Mouse (Mus musculus): ENCODE results near the gene Scnn1a. TPM values are rescaled to one million over a fixed set of nuclear protein-coding genes. Genes with fewer than 3 reads are reported as not detected.
A peak's percentile ranks its signal among the peaks of the same experiment; 100 is the strongest.

The Scnn1a gene
- polyA plus RNA-seq, 1 experiment, result 11.9 TPM

DNA sequence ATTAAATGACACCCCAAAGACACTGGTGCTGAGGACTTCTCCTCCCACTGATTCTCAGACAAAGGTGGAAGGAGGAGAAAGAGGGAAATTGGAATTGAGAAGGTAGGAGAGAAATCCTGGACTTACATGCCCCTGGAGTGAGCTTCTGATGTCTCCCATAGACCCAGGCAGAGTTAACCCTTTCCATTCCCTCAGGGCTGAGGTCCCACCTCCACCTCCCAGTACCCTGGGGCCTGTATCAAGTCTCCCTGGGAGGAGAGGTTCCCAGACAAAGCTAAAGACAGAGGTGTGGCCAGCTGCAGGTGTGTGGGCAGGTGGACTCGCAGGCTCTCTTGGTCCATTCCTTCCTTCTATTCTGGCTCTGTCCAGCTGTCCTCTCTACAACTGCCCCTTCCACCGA is 61.6 kb downstream of the Scnn1a start:
- Histone ChIP-seq H3K4me1 (ENCODE audit: control insufficient read depth, insufficient read depth, insufficient read length, low read length) (peaks cover 38% of the 10 kb centered on the region), H3K36me3 (ENCODE audit: control insufficient read depth, insufficient read depth, low read length) (peaks cover 5% of the 10 kb centered on the region; the same call in 1 of the 2 replicates), H3K27ac (ENCODE audit: insufficient read depth, low read depth, low read length) (no peak overlapping the region), H3K4me3 (ENCODE audit: low read depth, low read length) (no peak overlapping the region), H3K27me3 (ENCODE audit: control insufficient read depth, insufficient read depth, low read length) (no peaks in the 10 kb centered on the region)
- WGBS, result 55% methylated on average over 2 of the region's 2 CpGs
- TF ChIP-seq POLR2A (IDR thresholded peaks at IDR 0.05; ENCODE audit: low read depth, low read length) (no peak), CTCF (IDR thresholded peaks at IDR 0.05; ENCODE audit: extremely low read depth, insufficient read length, insufficient replicate concordance, low read depth, low read length) (no peak)

DNA sequence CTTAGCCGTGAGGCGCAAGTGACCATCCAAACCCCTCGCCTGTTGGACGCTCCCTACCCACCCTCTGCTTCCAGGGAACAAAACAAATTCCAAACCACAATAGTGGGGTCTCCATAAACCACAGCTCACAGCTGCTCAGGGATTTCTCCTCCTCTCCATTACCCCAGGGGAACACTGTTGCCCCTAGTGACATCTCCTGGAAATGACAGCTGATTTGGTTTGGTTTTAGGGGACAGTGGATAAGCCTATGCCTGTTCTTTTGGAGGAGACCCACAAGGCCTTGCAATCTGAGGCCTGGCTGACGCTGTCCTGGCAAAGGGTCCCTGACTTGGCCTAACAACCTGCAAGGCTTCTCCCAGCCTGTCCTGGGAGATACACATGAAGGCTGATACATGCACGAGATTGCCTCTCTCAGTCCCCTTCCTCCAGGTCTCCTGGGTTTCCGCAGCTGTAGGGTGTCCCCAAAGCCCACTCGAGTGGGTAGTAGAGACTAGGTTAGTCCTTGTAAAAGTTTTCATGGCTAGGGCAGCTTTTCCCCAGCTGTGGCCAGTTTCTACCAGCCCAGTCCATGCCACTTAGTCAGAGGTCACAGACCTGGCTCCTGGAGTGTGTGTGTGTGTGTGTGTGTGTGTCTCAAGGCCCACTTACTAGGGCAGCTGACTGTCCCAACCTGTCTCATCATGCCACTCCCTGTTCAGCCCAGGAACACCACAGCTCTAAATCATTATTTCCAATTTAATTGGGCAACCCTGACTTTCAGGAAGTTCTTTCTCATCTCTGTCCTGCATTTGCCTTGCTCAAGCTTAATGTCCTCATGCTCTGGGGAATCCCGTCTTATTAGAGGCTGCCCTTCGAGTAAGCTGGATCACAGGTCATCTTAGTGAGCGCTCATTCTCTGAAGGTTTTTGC is 64.9 kb downstream of the Scnn1a start:
- no peaks in the 10 kb centered on the region for H3K36me3 ChIP-seq (ENCODE audit: control insufficient read depth, insufficient read depth, low read length)
- TF ChIP-seq CTCF (IDR thresholded peaks at IDR 0.05; ENCODE audit: extremely low read depth, insufficient read length, insufficient replicate concordance, low read depth, low read length) (peak; percentile 35; the same call in 1 of the 2 replicates), POLR2A (IDR thresholded peaks at IDR 0.05; ENCODE audit: low read depth, low read length) (no peak)
- H3K4me3 ChIP-seq (ENCODE audit: low read depth, low read length), result no peak overlapping the region
- H3K27me3 ChIP-seq (ENCODE audit: control insufficient read depth, insufficient read depth, low read length), result no peaks in the 10 kb centered on the region
- 81% methylated on average over 11 of the region's 11 CpGs for WGBS
- H3K27ac ChIP-seq (ENCODE audit: insufficient read depth, low read depth, low read length), result no peak overlapping the region
- H3K4me1 ChIP-seq (ENCODE audit: control insufficient read depth, insufficient read depth, insufficient read length, low read length), result peaks cover 22% of the 10 kb centered on the region

GRCm38 (mm10) chr6:125386080-125386479 is 65.6 kb downstream of the Scnn1a start:
- Histone ChIP-seq H3K27me3 (ENCODE audit: control insufficient read depth, insufficient read depth, low read length) (no peaks in the 10 kb centered on the region), H3K36me3 (ENCODE audit: control insufficient read depth, insufficient read depth, low read length) (no peaks in the 10 kb centered on the region), H3K27ac (ENCODE audit: insufficient read depth, low read depth, low read length) (no peak overlapping the region), H3K4me1 (ENCODE audit: control insufficient read depth, insufficient read depth, insufficient read length, low read length) (peaks cover 16% of the 10 kb centered on the region; the same call in 1 of the 2 replicates), H3K4me3 (ENCODE audit: low read depth, low read length) (no peak overlapping the region)
- TF ChIP-seq POLR2A (IDR thresholded peaks at IDR 0.05; ENCODE audit: low read depth, low read length), result no peak
- TF ChIP-seq CTCF (IDR thresholded peaks at IDR 0.05; ENCODE audit: extremely low read depth, insufficient read length, insufficient replicate concordance, low read depth, low read length), result no peak
- 43% methylated on average over 6 of the region's 6 CpGs for WGBS

DNA sequence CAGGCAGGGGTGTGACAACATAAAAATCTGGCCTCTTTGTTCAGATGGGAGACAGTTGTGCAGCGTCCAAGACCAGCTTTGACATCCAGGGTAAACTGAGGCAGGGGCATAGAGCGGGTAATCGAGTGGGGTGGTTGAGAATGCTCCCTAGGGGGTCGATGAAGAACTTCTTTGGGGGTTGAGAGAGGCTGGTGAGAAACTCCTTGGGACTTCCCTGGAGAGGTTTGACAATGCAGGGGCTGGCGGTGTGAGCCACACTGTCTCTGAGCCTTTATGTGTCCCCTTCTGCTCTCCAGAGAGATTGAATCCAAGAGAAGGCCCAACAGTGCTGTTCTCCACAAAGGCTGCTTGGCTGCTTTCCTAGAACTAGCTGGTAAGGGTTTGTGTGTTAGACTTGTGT is 69.4 kb downstream of the Scnn1a start:
- no peaks in the 10 kb centered on the region for H3K27me3 ChIP-seq (ENCODE audit: control insufficient read depth, insufficient read depth, low read length)
- peaks cover 11% of the 10 kb centered on the region; the same call in 1 of the 2 replicates for H3K4me1 ChIP-seq (ENCODE audit: control insufficient read depth, insufficient read depth, insufficient read length, low read length)
- WGBS, result 87% methylated on average over 5 of the region's 5 CpGs
- H3K36me3 ChIP-seq (ENCODE audit: control insufficient read depth, insufficient read depth, low read length), result no peaks in the 10 kb centered on the region
- no peak overlapping the region for H3K27ac ChIP-seq (ENCODE audit: insufficient read depth, low read depth, low read length)
- TF ChIP-seq POLR2A (IDR thresholded peaks at IDR 0.05; ENCODE audit: low read depth, low read length) (no peak), CTCF (IDR thresholded peaks at IDR 0.05; ENCODE audit: extremely low read depth, insufficient read length, insufficient replicate concordance, low read depth, low read length) (no peak)
- no peak overlapping the region for H3K4me3 ChIP-seq (ENCODE audit: low read depth, low read length)

Other genes starting within 250 kb of the Scnn1a start
- gene Chd4, start 224.7 kb upstream of the Scnn1a start, polyA plus RNA-seq (2012; rRNA removed), result 39.9 and 64.3 TPM in 2 replicates
- 6.5 and 7.8 TPM in 2 replicates for gene Nop2, start 188.8 kb upstream of the Scnn1a start, polyA plus RNA-seq (2012; rRNA removed)
- 7.0 and 13.0 TPM in 2 replicates for gene Iffo1, start 175.4 kb upstream of the Scnn1a start, polyA plus RNA-seq (2012; rRNA removed)
- gene Gapdh, start 154.2 kb upstream of the Scnn1a start, polyA plus RNA-seq (2012; rRNA removed), result 2,785 and 3,321 TPM in 2 replicates
- 24.3 and 53.4 TPM in 2 replicates for gene Ncapd2, start 129.0 kb upstream of the Scnn1a start, polyA plus RNA-seq (2012; rRNA removed)
- gene Mrpl51, start 128.9 kb upstream of the Scnn1a start, polyA plus RNA-seq (2012; rRNA removed), result 41.6 and 62.7 TPM in 2 replicates
- gene Vamp1, start 105.1 kb upstream of the Scnn1a start, polyA plus RNA-seq (2012; rRNA removed), result 5.0 and 7.7 TPM in 2 replicates
- gene Tapbpl, start 88.8 kb upstream of the Scnn1a start, polyA plus RNA-seq (2012; rRNA removed), result 25.3 and 45.1 TPM in 2 replicates
- gene Cd27, start 83.6 kb upstream of the Scnn1a start, polyA plus RNA-seq (2012; rRNA removed), result 3.5 and 7.9 TPM in 2 replicates
- not detected in 2 replicates for gene Tuba3a, start 34.6 kb upstream of the Scnn1a start, polyA plus RNA-seq (2012; rRNA removed)
- gene Ltbr, start 6.8 kb upstream of the Scnn1a start, polyA plus RNA-seq (2012; rRNA removed), result 122 and 167 TPM in 2 replicates
- gene Tnfrsf1a, start 28.7 kb downstream of the Scnn1a start, polyA plus RNA-seq (2012; rRNA removed), result 90.5 and 207 TPM in 2 replicates
- gene Plekhg6, start 60.1 kb downstream of the Scnn1a start, polyA plus RNA-seq (2012; rRNA removed), result 26.0 and 66.6 TPM in 2 replicates
- gene Cd9, start 174.1 kb downstream of the Scnn1a start, polyA plus RNA-seq (2012; rRNA removed), result 46.5 and 53.3 TPM in 2 replicates
- gene Vwf, start 226.1 kb downstream of the Scnn1a start, polyA plus RNA-seq (2012; rRNA removed), result 24.8 and 64.0 TPM in 2 replicates

Data from small intestine, adult 2 months (tissue).